Mouse (Mus musculus): ENCODE data around the gene Cfap52. TPM values are rescaled to one million over a fixed set of nuclear protein-coding genes. Genes with fewer than 3 reads are reported as not detected.

Gene Cfap52
- 1.1 TPM in 2 replicates for polyA plus RNA-seq (2012; rRNA removed)

DNA sequence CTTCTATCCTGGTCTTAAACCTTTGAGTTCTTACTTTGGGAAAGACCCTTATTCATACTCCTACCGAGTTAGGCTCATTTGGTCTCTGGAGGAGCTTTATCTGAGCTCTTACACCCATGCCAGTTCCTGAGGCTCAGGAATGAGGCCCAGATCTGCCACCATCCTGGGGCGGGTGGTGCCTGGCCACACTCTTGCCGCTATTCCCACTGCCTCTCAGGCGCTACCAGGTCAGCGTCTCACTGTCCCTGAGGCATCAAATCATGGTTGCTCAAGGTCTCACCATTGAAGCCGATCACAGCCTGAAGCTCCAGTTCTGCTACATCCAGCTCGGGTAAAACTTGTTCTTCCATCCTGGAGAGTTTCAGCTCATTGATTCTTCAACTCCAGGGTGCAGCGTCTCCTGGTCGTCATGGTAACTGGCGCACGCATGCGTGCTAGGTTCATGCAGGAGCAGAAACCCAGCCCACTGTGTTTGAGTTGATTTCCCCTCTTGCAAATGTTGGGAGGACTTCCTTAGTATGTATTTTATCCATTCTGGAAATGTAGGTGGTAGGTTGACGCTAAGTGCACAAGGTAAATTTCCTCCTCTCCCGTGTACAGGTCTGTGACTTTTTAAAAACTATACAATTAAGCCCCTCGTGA is at the start of gene Cfap52:
Cfap52 (minus strand) TSS at position 410 of the 642 bp plus-strand sequence.

DNA sequence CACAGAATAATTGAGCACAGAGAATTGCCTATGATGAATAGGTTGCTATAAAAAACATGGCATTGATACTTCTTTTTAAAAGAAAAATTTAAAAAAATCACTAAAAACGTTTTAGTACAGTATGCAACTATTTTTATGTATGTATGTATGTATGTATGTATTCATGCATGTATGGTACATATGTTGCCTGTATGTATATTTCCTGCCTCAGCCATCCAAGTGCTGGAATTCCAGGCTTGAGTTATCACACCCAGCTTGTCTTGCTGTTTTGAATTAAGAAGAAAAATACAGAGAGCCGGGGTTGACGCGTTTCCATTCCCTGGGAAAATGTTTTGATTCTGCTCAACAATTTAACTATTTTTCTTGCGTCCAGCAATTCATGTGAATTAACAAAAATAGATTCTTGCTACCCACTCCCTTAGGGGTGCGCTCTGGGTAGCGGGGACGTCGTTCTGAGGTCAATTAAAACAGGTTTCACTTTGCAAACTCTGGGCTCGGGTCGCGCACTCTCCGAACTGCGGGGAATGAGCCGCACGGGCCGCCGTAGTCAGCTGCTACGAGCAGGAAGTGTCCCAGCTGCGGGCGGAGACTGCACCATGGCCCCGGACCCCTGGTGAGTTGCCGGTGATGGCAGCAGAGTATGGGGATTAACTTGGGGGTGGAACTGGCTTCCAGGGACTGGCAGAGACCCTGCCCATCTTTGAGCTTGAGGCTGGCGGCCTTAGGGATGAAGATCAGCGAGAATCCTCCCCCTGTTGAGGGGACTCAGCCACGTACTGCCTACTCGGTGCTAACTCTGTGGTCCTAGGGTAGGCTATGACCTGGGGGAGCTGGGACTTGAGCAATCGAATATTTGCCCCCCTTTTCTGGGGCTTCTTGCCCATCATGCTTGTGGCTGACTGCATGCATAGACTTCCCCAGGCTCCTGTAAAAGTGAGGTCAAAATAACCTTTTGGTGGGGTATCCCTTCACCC is 741 bp upstream of the Cfap52 start, which contains the start of gene Stx8:
Stx8 (plus strand) TSS at position 289 of the 974 bp plus-strand sequence.

GRCm38 (mm10) chr11:67921827-67922754 is 43.4 kb downstream of the Cfap52 start, which contains the start of gene Usp43:
Usp43 (minus strand) TSS chr11:67922153.

Other genes starting within 250 kb of the Cfap52 start
- gene Glp2r, start 194.5 kb downstream of the Cfap52 start, polyA plus RNA-seq (2012; rRNA removed), result 2.2 and 2.7 TPM in 2 replicates
- gene Gsg1l2, start 191.0 kb downstream of the Cfap52 start, polyA plus RNA-seq (2012; rRNA removed), result 0.29 and 0.38 TPM in 2 replicates
- not detected in 2 replicates for gene Dhrs7c, start 167.5 kb downstream of the Cfap52 start, polyA plus RNA-seq (2012; rRNA removed)
- gene Usp43, start 43.5 kb downstream of the Cfap52 start, polyA plus RNA-seq (2012; rRNA removed), result 22.4 and 22.6 TPM in 2 replicates
- gene Stx8, start 542 bp upstream of the Cfap52 start, polyA plus RNA-seq (2012; rRNA removed), result 2.4 and 3.1 TPM in 2 replicates